Mouse (Mus musculus): Measurements from ENCODE around the gene Gm17428.

- TF ChIP-seq POLR2A (IDR thresholded peaks at IDR 0.05; ENCODE audit: insufficient read depth, low read length) (no peak), CTCF (IDR thresholded peaks at IDR 0.05; ENCODE audit: low read depth, low read length) (no peak), EP300 (IDR thresholded peaks at IDR 0.05; ENCODE audit: insufficient read depth, low read depth, low read length) (no peak)
These were observed 5.2 kb downstream of the Gm17428 start for GRCm38 (mm10) chr14:54981934-54982333.

Measured in ES-Bruce4 (cell line).